Mouse (Mus musculus): ENCODE data around the gene Tuft1.

DNA sequence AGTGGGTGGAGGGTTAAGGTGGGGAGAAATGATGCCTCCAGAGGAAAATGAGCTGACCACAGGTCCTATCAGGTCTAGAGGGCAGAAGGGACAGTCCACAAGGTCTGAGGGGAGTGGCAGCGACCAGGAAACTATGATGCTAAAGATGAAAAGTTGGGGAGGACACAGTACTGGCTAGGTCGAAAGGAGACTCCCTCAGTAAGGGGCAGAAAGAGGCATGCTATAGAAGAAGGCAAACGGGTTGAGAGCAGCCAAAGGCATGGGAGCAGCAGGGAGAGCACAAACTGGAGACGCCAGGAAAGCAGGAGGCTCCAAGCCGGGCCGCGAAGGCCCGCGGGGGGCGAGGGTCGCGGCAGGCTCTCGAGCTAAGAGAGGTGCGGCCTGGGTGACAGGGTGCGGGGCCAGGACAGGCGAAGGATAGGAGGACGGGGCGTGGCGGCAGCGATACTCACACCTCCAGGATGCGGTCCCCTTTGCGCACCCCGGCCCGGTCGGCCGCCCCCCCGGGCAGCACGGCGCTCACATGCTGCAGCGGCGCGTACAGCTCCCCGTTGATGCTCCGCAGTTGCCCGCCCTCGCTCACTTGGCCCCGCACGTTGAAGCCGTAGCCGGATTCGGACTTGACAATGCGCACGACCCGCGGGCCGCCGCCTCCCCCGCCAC lies 76.7 kb downstream of the Tuft1 start:
- TF ChIP-seq TBP (conservative IDR thresholded peaks at IDR 0.05; ENCODE audit: low read depth, low read length) = no peak
- TF ChIP-seq JUN (IDR thresholded peaks at IDR 0.05; ENCODE audit: insufficient read depth, low read depth, low read length) = no peak
- no peak for TF ChIP-seq E2F4 (IDR thresholded peaks at IDR 0.05; ENCODE audit: insufficient replicate concordance, low read depth, low read length)
- no peak for TF ChIP-seq CTCF (conservative IDR thresholded peaks at IDR 0.05 in 1 of 2, IDR thresholded peaks at IDR 0.05 in 1 of 2; ENCODE audit: low read depth in 2 of 2, low read length in 2 of 2)
